ENCODE assay signal across 1 mouse cellular context in the genomic region with DNA sequence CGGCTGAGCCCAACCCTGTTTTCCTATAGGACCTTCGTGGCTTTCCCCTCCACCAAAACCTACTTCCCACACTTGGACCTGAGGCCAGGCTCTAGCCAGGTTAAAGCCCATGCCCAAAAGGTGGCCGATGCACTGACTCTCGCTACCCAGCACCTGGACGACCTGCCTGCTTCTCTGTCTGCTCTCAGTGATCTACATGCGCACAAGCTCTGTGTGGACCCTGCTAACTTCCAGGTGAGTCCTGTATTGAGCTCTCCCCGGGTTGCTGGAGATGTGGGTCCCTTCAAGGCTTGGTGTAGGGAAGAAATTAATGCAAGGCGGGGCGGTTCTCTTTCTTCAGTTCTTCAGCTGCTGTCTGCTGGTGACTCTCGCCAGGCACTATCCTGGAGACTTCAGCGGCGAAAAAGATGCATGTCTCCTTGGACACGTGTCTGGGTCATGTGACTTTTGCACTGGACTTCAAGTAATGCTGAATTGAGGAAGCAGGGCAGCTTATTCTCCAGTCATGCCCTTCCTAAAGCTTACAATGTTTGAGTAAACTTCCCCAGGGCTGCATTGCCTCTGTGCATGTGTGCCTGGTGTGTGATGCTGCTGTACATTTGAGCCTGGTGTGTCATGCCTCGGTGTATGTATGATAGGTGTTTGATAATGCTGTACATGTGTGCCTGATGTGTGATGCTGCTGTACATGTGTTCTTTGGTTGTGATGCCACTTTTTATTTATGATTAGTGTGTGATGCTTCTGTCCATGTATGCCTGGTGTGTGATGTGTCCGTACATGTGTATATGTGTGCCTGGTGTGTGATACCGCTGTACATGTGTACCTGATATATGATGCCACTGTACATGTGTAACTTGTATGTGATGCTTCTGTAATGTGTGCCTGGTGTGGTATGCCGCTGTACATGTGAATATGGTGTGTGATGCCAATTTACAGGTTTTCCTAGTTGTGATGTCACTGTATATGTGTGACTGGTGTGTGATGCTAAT.
TF ChIP-seq lines count a peak whose summit lies in the region.

No protein-coding gene starts in this region.

TF ChIP-seq in CH12.LX, 34 proteins besides CTCF, POLR2A, EP300 and RAD21 (continued from another document):
- TF ChIP-seq ZKSCAN1 (IDR thresholded peaks at IDR 0.05; ENCODE audit: borderline replicate concordance, low read depth, low read length) (no peak), SIN3A (IDR thresholded peaks at IDR 0.05; ENCODE audit: low read length) (no peak), ETS1 (conservative IDR thresholded peaks at IDR 0.05; ENCODE audit: low read depth, low read length) (no peak), NRF1 (IDR thresholded peaks at IDR 0.05; ENCODE audit: low read depth, low read length) (no peak), USF2 (conservative IDR thresholded peaks at IDR 0.05; ENCODE audit: low read depth, low read length) (peak; percentile 55), MAFK (IDR thresholded peaks at IDR 0.05; ENCODE audit: insufficient replicate concordance, low read length) (no peak), UBTF (IDR thresholded peaks at IDR 0.05; ENCODE audit: low read depth, low read length) (no peak), ELF1 (IDR thresholded peaks at IDR 0.05; ENCODE audit: low read depth, low read length) (no peak), GABPA (IDR thresholded peaks at IDR 0.05; ENCODE audit: insufficient replicate concordance, low read depth, low read length) (no peak), USF1 (IDR thresholded peaks at IDR 0.05; ENCODE audit: low read depth, low read length) (peak; percentile 43; the same call in 1 of the 2 replicates), MEF2A (IDR thresholded peaks at IDR 0.05; ENCODE audit: borderline replicate concordance, low read depth, low read length) (no peak), RCOR1 (conservative IDR thresholded peaks at IDR 0.05; ENCODE audit: low read depth, low read length) (no peak), ZC3H11A (IDR thresholded peaks at IDR 0.05; ENCODE audit: low read depth, low read length) (no peak)
